Mouse (Mus musculus) gastrocnemius, adult 18-20 months (tissue): Measurements from ENCODE around the gene ccdc198. TPM values are rescaled to one million over a fixed set of nuclear protein-coding genes. Genes with fewer than 3 reads are reported as not detected.
A peak's percentile ranks its signal among the peaks of the same experiment; 100 is the strongest.
"Not testable (repeated sequence)": the region's sequence is repeated elsewhere in the genome, so short reads cannot be mapped to it uniquely, and the experiment has no call there.

Source experiments
- DNase-seq: peaks from one replicate; pipeline ENCODE4 v3.0.0; 2021; ENCODE audit warnings: low spot score
- long read RNA-seq, 2 experiments: library from polyadenylated mRNA; stranded (forward); transcript quantifications; one replicate each; pipeline ENCODE4 v2.0.0; 2021
- total RNA-seq, 2 experiments: library from RNA; stranded (reverse); gene quantifications; 2 replicates each; pipeline ENCODE4 v1.2.3; 2021

The ccdc198 gene
- not detected for total RNA-seq
- long read RNA-seq, experiment 1: 0 reads
- long read RNA-seq, experiment 2: 0 reads

GRCm38 (mm10) chr14:49245126-49245714, at the start of gene ccdc198:
Gene ccdc198, minus strand, starts transcription at chr14:49245474.
- DNase-seq: no peak

- DNase-seq: no peak
Observed at GRCm38 (mm10) chr14:49293802-49294449, 48.7 kb upstream of the ccdc198 start.

GRCm38 (mm10) chr14:49290029-49290745, 44.9 kb upstream of the ccdc198 start:
- no peak for DNase-seq

GRCm38 (mm10) chr14:49283784-49284655, 38.7 kb upstream of the ccdc198 start:
- no peak for DNase-seq

GRCm38 (mm10) chr14:49278880-49279279, 33.6 kb upstream of the ccdc198 start:
- no peak for DNase-seq

- DNase-seq: not testable (repeated sequence)
Observed at GRCm38 (mm10) chr14:49278479-49278878, 33.2 kb upstream of the ccdc198 start.

- DNase-seq: no peak
Observed at GRCm38 (mm10) chr14:49277642-49278041, 32.4 kb upstream of the ccdc198 start.

GRCm38 (mm10) chr14:49275376-49275775, 30.1 kb upstream of the ccdc198 start:
- DNase-seq: no peak

GRCm38 (mm10) chr14:49265286-49266002, 20.2 kb upstream of the ccdc198 start:
- DNase-seq: no peak

- DNase-seq: no peak
Observed at GRCm38 (mm10) chr14:49241522-49241921, 3.8 kb downstream of the ccdc198 start.

- peak; percentile 16 for DNase-seq
Observed at GRCm38 (mm10) chr14:49238206-49238605, 7.1 kb downstream of the ccdc198 start.

GRCm38 (mm10) chr14:49234788-49235515, 10.3 kb downstream of the ccdc198 start:
- DNase-seq: peak; percentile 9

GRCm38 (mm10) chr14:49231845-49232244, 13.4 kb downstream of the ccdc198 start:
- no peak for DNase-seq

GRCm38 (mm10) chr14:49226986-49227385, 18.3 kb downstream of the ccdc198 start:
- DNase-seq: no peak

GRCm38 (mm10) chr14:49226471-49226870, 18.8 kb downstream of the ccdc198 start:
- no peak for DNase-seq

GRCm38 (mm10) chr14:49221771-49222170, 23.5 kb downstream of the ccdc198 start:
- no peak for DNase-seq

- not testable (repeated sequence) for DNase-seq
Observed at GRCm38 (mm10) chr14:49219466-49220022, 25.7 kb downstream of the ccdc198 start.

GRCm38 (mm10) chr14:49218677-49219076, 26.6 kb downstream of the ccdc198 start:
- no peak for DNase-seq

- not testable (repeated sequence) for DNase-seq
Observed at GRCm38 (mm10) chr14:49210215-49210614, 35.1 kb downstream of the ccdc198 start.
